Mouse (Mus musculus): ENCODE data around the gene Blcap. TPM values are rescaled to one million over a fixed set of nuclear protein-coding genes. Genes with fewer than 3 reads are reported as not detected.
A peak's percentile ranks its signal among the peaks of the same experiment; 100 is the strongest.

Blcap gene
- polyA plus RNA-seq, 1 experiment from 2014 or later = 45.4 TPM

GRCm38 (mm10) chr2:157563031-157563430 lies 8.0 kb downstream of the Blcap start:
- Histone ChIP-seq H3K4me1 (ENCODE audit: control insufficient read depth, insufficient read depth, low read length) (peaks cover 26% of the 10 kb centered on the region), H3K4me2 (ENCODE audit: low read depth, low read length) (no peak overlapping the region), H3K4me3 (ENCODE audit: low read length) (no peak overlapping the region), H3K9me3 (replicated peaks; ENCODE audit: control insufficient read depth, low read length) (peaks cover 27% of the 10 kb centered on the region), H3K9ac (ENCODE audit: low read length) (no peak overlapping the region), H3K27ac (ENCODE audit: low read length) (no peak overlapping the region), H3K27me3 (ENCODE audit: control insufficient read depth, insufficient read depth, low read length) (no peaks in the 10 kb centered on the region), H3K36me3 (ENCODE audit: control insufficient read depth, insufficient read depth) (peaks cover 32% of the 10 kb centered on the region)
- no peak for ATAC-seq (replicated peaks; ENCODE audit: extremely low read depth, insufficient read depth, low FRiP score)
- 59% methylated on average over 2 of the region's 2 CpGs for WGBS

GRCm38 (mm10) chr2:157561165-157561836 lies 9.8 kb downstream of the Blcap start:
- Histone ChIP-seq H3K9ac (ENCODE audit: low read length) (peak overlapping the region; percentile 21; the same call in 1 of the 2 replicates), H3K4me1 (ENCODE audit: control insufficient read depth, insufficient read depth, low read length) (peaks cover 19% of the 10 kb centered on the region), H3K27me3 (ENCODE audit: control insufficient read depth, insufficient read depth, low read length) (no peaks in the 10 kb centered on the region), H3K36me3 (ENCODE audit: control insufficient read depth, insufficient read depth) (peaks cover 43% of the 10 kb centered on the region), H3K4me3 (ENCODE audit: low read length) (peak overlapping the region; percentile 48), H3K9me3 (replicated peaks; ENCODE audit: control insufficient read depth, low read length) (peaks cover 27% of the 10 kb centered on the region), H3K27ac (ENCODE audit: low read length) (no peak overlapping the region), H3K4me2 (ENCODE audit: low read depth, low read length) (peak overlapping the region; percentile 85)
- ATAC-seq (replicated peaks; ENCODE audit: extremely low read depth, insufficient read depth, low FRiP score) = peak; percentile 80
- WGBS = 58% methylated on average over 27 of the region's 27 CpGs

- peak overlapping the region; percentile 57 for H3K4me3 ChIP-seq (ENCODE audit: low read length)
- peaks cover 25% of the 10 kb centered on the region for H3K4me1 ChIP-seq (ENCODE audit: control insufficient read depth, insufficient read depth, low read length)
- WGBS = 46% methylated on average over 33 of the region's 33 CpGs
- peaks cover 27% of the 10 kb centered on the region for H3K9me3 ChIP-seq (replicated peaks; ENCODE audit: control insufficient read depth, low read length)
- no peaks in the 10 kb centered on the region for H3K27me3 ChIP-seq (ENCODE audit: control insufficient read depth, insufficient read depth, low read length)
- ATAC-seq (replicated peaks; ENCODE audit: extremely low read depth, insufficient read depth, low FRiP score) = no peak
- H3K27ac ChIP-seq (ENCODE audit: low read length) = no peak overlapping the region
- peak overlapping the region; percentile 67 for H3K9ac ChIP-seq (ENCODE audit: low read length)
- H3K4me2 ChIP-seq (ENCODE audit: low read depth, low read length) = peak overlapping the region; percentile 85
- H3K36me3 ChIP-seq (ENCODE audit: control insufficient read depth, insufficient read depth) = peaks cover 44% of the 10 kb centered on the region
Measured at GRCm38 (mm10) chr2:157560302-157560701, 10.8 kb downstream of the Blcap start.

- peaks cover 44% of the 10 kb centered on the region for H3K36me3 ChIP-seq (ENCODE audit: control insufficient read depth, insufficient read depth)
- 54% methylated on average over 27 of the region's 27 CpGs for WGBS
- H3K9ac ChIP-seq (ENCODE audit: low read length) = peak within 1 kb of the TSS; percentile 67
- H3K4me2 ChIP-seq (ENCODE audit: low read depth, low read length) = peak within 1 kb of the TSS; percentile 85
- no peak within 1 kb of the TSS for H3K27ac ChIP-seq (ENCODE audit: low read length)
- peaks cover 27% of the 10 kb centered on the region for H3K9me3 ChIP-seq (replicated peaks; ENCODE audit: control insufficient read depth, low read length)
- peaks cover 25% of the 10 kb centered on the region for H3K4me1 ChIP-seq (ENCODE audit: control insufficient read depth, insufficient read depth, low read length)
- peak within 1 kb of the TSS; percentile 57 for H3K4me3 ChIP-seq (ENCODE audit: low read length)
- ATAC-seq (replicated peaks; ENCODE audit: extremely low read depth, insufficient read depth, low FRiP score) = no peak
- no peaks in the 10 kb centered on the region for H3K27me3 ChIP-seq (ENCODE audit: control insufficient read depth, insufficient read depth, low read length)
Measured at GRCm38 (mm10) chr2:157559858-157560257, 11.2 kb downstream of the Blcap start, which contains the start of gene Nnat. Gene Nnat, plus strand, starts transcription at chr2:157560078.

- Histone ChIP-seq H3K4me3 (ENCODE audit: low read length) (peak overlapping the region; percentile 57), H3K4me2 (ENCODE audit: low read depth, low read length) (peak overlapping the region; percentile 85), H3K36me3 (ENCODE audit: control insufficient read depth, insufficient read depth) (peaks cover 44% of the 10 kb centered on the region), H3K27ac (ENCODE audit: low read length) (no peak overlapping the region), H3K27me3 (ENCODE audit: control insufficient read depth, insufficient read depth, low read length) (no peaks in the 10 kb centered on the region), H3K9me3 (replicated peaks; ENCODE audit: control insufficient read depth, low read length) (peaks cover 27% of the 10 kb centered on the region), H3K4me1 (ENCODE audit: control insufficient read depth, insufficient read depth, low read length) (peaks cover 25% of the 10 kb centered on the region), H3K9ac (ENCODE audit: low read length) (peak overlapping the region; percentile 12; the same call in 1 of the 2 replicates)
- no peak for ATAC-seq (replicated peaks; ENCODE audit: extremely low read depth, insufficient read depth, low FRiP score)
- 52% methylated on average over 19 of the region's 19 CpGs for whole genome bisulfite sequencing
Measured at GRCm38 (mm10) chr2:157559440-157559839, 11.6 kb downstream of the Blcap start.

GRCm38 (mm10) chr2:157558520-157558919 lies 12.6 kb downstream of the Blcap start:
- H3K36me3 ChIP-seq (ENCODE audit: control insufficient read depth, insufficient read depth) = peaks cover 44% of the 10 kb centered on the region
- H3K9me3 ChIP-seq (replicated peaks; ENCODE audit: control insufficient read depth, low read length) = peaks cover 27% of the 10 kb centered on the region
- no peak overlapping the region for H3K4me3 ChIP-seq (ENCODE audit: low read length)
- no peak overlapping the region for H3K9ac ChIP-seq (ENCODE audit: low read length)
- 63% methylated on average over 6 of the region's 6 CpGs for WGBS
- H3K27me3 ChIP-seq (ENCODE audit: control insufficient read depth, insufficient read depth, low read length) = no peaks in the 10 kb centered on the region
- H3K4me2 ChIP-seq (ENCODE audit: low read depth, low read length) = no peak overlapping the region
- no peak overlapping the region for H3K27ac ChIP-seq (ENCODE audit: low read length)
- peaks cover 28% of the 10 kb centered on the region for H3K4me1 ChIP-seq (ENCODE audit: control insufficient read depth, insufficient read depth, low read length)
- no peak for ATAC-seq (replicated peaks; ENCODE audit: extremely low read depth, insufficient read depth, low FRiP score)

GRCm38 (mm10) chr2:157558051-157558450 lies 13.0 kb downstream of the Blcap start:
- no peak overlapping the region for H3K27ac ChIP-seq (ENCODE audit: low read length)
- H3K36me3 ChIP-seq (ENCODE audit: control insufficient read depth, insufficient read depth) = peaks cover 44% of the 10 kb centered on the region
- no peak overlapping the region for H3K4me3 ChIP-seq (ENCODE audit: low read length)
- no peak for ATAC-seq (replicated peaks; ENCODE audit: extremely low read depth, insufficient read depth, low FRiP score)
- WGBS = 82% methylated on average over 9 of the region's 9 CpGs
- no peaks in the 10 kb centered on the region for H3K27me3 ChIP-seq (ENCODE audit: control insufficient read depth, insufficient read depth, low read length)
- H3K4me2 ChIP-seq (ENCODE audit: low read depth, low read length) = no peak overlapping the region
- no peak overlapping the region for H3K9ac ChIP-seq (ENCODE audit: low read length)
- H3K9me3 ChIP-seq (replicated peaks; ENCODE audit: control insufficient read depth, low read length) = peaks cover 27% of the 10 kb centered on the region
- H3K4me1 ChIP-seq (ENCODE audit: control insufficient read depth, insufficient read depth, low read length) = peaks cover 29% of the 10 kb centered on the region

GRCm38 (mm10) chr2:157556074-157556698 lies 14.9 kb downstream of the Blcap start:
- H3K27me3 ChIP-seq (ENCODE audit: control insufficient read depth, insufficient read depth, low read length) = no peaks in the 10 kb centered on the region
- H3K36me3 ChIP-seq (ENCODE audit: control insufficient read depth, insufficient read depth) = peaks cover 33% of the 10 kb centered on the region
- no peak overlapping the region for H3K9ac ChIP-seq (ENCODE audit: low read length)
- ATAC-seq (replicated peaks; ENCODE audit: extremely low read depth, insufficient read depth, low FRiP score) = no peak
- no peak overlapping the region for H3K27ac ChIP-seq (ENCODE audit: low read length)
- H3K4me1 ChIP-seq (ENCODE audit: control insufficient read depth, insufficient read depth, low read length) = peaks cover 30% of the 10 kb centered on the region
- 76% methylated on average over 5 of the region's 5 CpGs for WGBS
- H3K9me3 ChIP-seq (replicated peaks; ENCODE audit: control insufficient read depth, low read length) = peaks cover 24% of the 10 kb centered on the region
- H3K4me2 ChIP-seq (ENCODE audit: low read depth, low read length) = no peak overlapping the region
- H3K4me3 ChIP-seq (ENCODE audit: low read length) = no peak overlapping the region

GRCm38 (mm10) chr2:157552158-157552886 lies 18.8 kb downstream of the Blcap start:
- Histone ChIP-seq H3K4me3 (ENCODE audit: low read length) (no peak overlapping the region), H3K36me3 (ENCODE audit: control insufficient read depth, insufficient read depth) (peaks cover 16% of the 10 kb centered on the region), H3K27ac (ENCODE audit: low read length) (no peak overlapping the region), H3K9me3 (replicated peaks; ENCODE audit: control insufficient read depth, low read length) (no peaks in the 10 kb centered on the region), H3K4me1 (ENCODE audit: control insufficient read depth, insufficient read depth, low read length) (peaks cover 28% of the 10 kb centered on the region), H3K27me3 (ENCODE audit: control insufficient read depth, insufficient read depth, low read length) (no peaks in the 10 kb centered on the region), H3K9ac (ENCODE audit: low read length) (no peak overlapping the region), H3K4me2 (ENCODE audit: low read depth, low read length) (no peak overlapping the region)
- 63% methylated on average over 10 of the region's 10 CpGs for WGBS
- no peak; the same call in 1 of the 2 replicates for ATAC-seq (replicated peaks; ENCODE audit: extremely low read depth, insufficient read depth, low FRiP score)
